Mouse (Mus musculus) forebrain, embryonic 11.5 days (tissue): Measurements from ENCODE around the gene Lrp10. TPM values are rescaled to one million over a fixed set of nuclear protein-coding genes. Genes with fewer than 3 reads are reported as not detected.

ENCODE experiments used
- ATAC-seq: fragments of 200-750 bp; cut with Nextera tagmentation; replicated peaks from 2 replicates; pipeline ENCODE4 v1.8.0; 2017; ENCODE audit warnings: moderate TSS enrichment; ENCODE audit not compliant: low FRiP score
- DNase-seq: peaks from one replicate; pipeline ENCODE4 v3.0.0-alpha.2; 2017; ENCODE audit warnings: low spot score
- H3K27ac ChIP-seq: fragments of 300-500 bp; sonication (generic); 2 replicates; pipeline ENCODE4 v1.5.1; 2014; ENCODE audit warnings: low read depth, low read length
- H3K27me3 ChIP-seq: fragments of 300-500 bp; sonication (generic); 2 replicates; pipeline ENCODE4 v1.6.1; 2014; ENCODE audit warnings: mild to moderate bottlenecking, low read length, mixed read lengths; ENCODE audit not compliant: control insufficient read depth, insufficient read depth
- H3K36me3 ChIP-seq: fragments of 300-500 bp; sonication (generic); 2 replicates; pipeline ENCODE4 v1.6.1; 2014; ENCODE audit warnings: mild to moderate bottlenecking, low read length, moderate library complexity, mixed read lengths; ENCODE audit not compliant: control insufficient read depth, insufficient read depth
- H3K4me1 ChIP-seq: fragments of 300-500 bp; sonication (generic); replicated peaks from 2 replicates; pipeline ENCODE4 v1.6.1; 2014; ENCODE audit warnings: low read length, mixed read lengths; ENCODE audit not compliant: control insufficient read depth, insufficient read depth
- H3K4me2 ChIP-seq: fragments of 300-500 bp; sonication (generic); 2 replicates; pipeline ENCODE4 v1.6.1; 2014; ENCODE audit warnings: low read depth, mild to moderate bottlenecking, low read length, moderate library complexity, mixed read lengths; ENCODE audit not compliant: severe bottlenecking
- H3K4me3 ChIP-seq: fragments of 300-500 bp; sonication (generic); 2 replicates; pipeline ENCODE4 v1.5.1; 2014; ENCODE audit warnings: low read depth, low read length
- H3K9ac ChIP-seq: fragments of 300-500 bp; sonication (generic); 2 replicates; pipeline ENCODE4 v1.6.1; 2014; ENCODE audit warnings: low read length
- H3K9me3 ChIP-seq: fragments of 300-500 bp; sonication (generic); 2 replicates; pipeline ENCODE4 v1.6.1; 2016; ENCODE audit warnings: low read length, mixed read lengths; ENCODE audit not compliant: control insufficient read depth
- WGBS: fragments of 180-500 bp; shearing (Covaris S2); extraction: QIAGEN DNeasy Blood & Tissue Kit; methylation state at CpG from one replicate; pipeline ENCODE4 v1.1.7; 2014; 5-methylcytosine and 5-hydroxymethylcytosine counted together
- polyA plus RNA-seq: library from polyadenylated mRNA; unstranded; fragments of >200 nt; fragmentation: Nextera tagmentation; extraction: Ambion mirVana; gene quantifications from 2 replicates; pipeline ENCODE4 v1.2.1, GENCODE M21; 2014

Gene Lrp10
- polyA plus RNA-seq, 1 experiment from 2014 or later, result 28.8 TPM

- H3K4me3 ChIP-seq, result no peak overlapping the region
- no peak overlapping the region for H3K9ac ChIP-seq
- no peak overlapping the region for H3K27ac ChIP-seq
- ATAC-seq (no peak), DNase-seq (no peak)
- no peaks in the 10 kb centered on the region for H3K4me1 ChIP-seq
- no peaks in the 10 kb centered on the region for H3K9me3 ChIP-seq
- WGBS, result 88% methylated on average over 14 of the region's 14 CpGs
- H3K36me3 ChIP-seq, result no peaks in the 10 kb centered on the region
- no peak overlapping the region for H3K4me2 ChIP-seq
- H3K27me3 ChIP-seq, result no peaks in the 10 kb centered on the region
Measured at GRCm38 (mm10) chr14:54457907-54458569, 5.9 kb upstream of the Lrp10 start.

GRCm38 (mm10) chr14:54462146-54462545 lies 1.8 kb upstream of the Lrp10 start:
- Histone ChIP-seq H3K36me3 (no peaks in the 10 kb centered on the region), H3K27ac (no peak overlapping the region), H3K27me3 (no peaks in the 10 kb centered on the region), H3K4me2 (no peak overlapping the region), H3K4me1 (peaks cover 4% of the 10 kb centered on the region; the same call in 1 of the 2 replicates), H3K9me3 (no peaks in the 10 kb centered on the region), H3K4me3 (no peak overlapping the region), H3K9ac (no peak overlapping the region)
- DNase-seq (no peak), ATAC-seq (no peak)
- WGBS, result 83% methylated on average over 4 of the region's 4 CpGs

- WGBS, result 17% methylated on average over 12 of the region's 12 CpGs
- Histone ChIP-seq H3K4me2 (peak overlapping the region; percentile 91), H3K4me1 (peaks cover 4% of the 10 kb centered on the region; the same call in 1 of the 2 replicates), H3K9me3 (no peaks in the 10 kb centered on the region), H3K27ac (no peak overlapping the region), H3K4me3 (peak overlapping the region; percentile 75), H3K9ac (peak overlapping the region; percentile 73), H3K36me3 (no peaks in the 10 kb centered on the region), H3K27me3 (no peaks in the 10 kb centered on the region)
- DNase-seq (no peak), ATAC-seq (peak; percentile 36)
Measured at GRCm38 (mm10) chr14:54463108-54463958, 604 bp upstream of the Lrp10 start.

- WGBS, result under 1% methylated on average over 55 of the region's 57 CpGs
- H3K4me3 ChIP-seq, result peak overlapping the region; percentile 75
- no peaks in the 10 kb centered on the region for H3K27me3 ChIP-seq
- peak; percentile 80 for ATAC-seq
- H3K9ac ChIP-seq, result peak overlapping the region; percentile 73
- H3K4me2 ChIP-seq, result peak overlapping the region; percentile 91
- peaks cover 4% of the 10 kb centered on the region; the same call in 1 of the 2 replicates for H3K4me1 ChIP-seq
- H3K9me3 ChIP-seq, result no peaks in the 10 kb centered on the region
- H3K27ac ChIP-seq, result peak overlapping the region; percentile 37; the same call in 1 of the 2 replicates
- H3K36me3 ChIP-seq, result no peaks in the 10 kb centered on the region
- DNase-seq, result peak; percentile 83
Measured at GRCm38 (mm10) chr14:54464293-54465005, 512 bp downstream of the Lrp10 start.

- Histone ChIP-seq H3K27ac (no peak overlapping the region), H3K27me3 (no peaks in the 10 kb centered on the region), H3K4me1 (peaks cover 2% of the 10 kb centered on the region; the same call in 1 of the 2 replicates), H3K4me3 (no peak overlapping the region), H3K9ac (no peak overlapping the region), H3K36me3 (no peaks in the 10 kb centered on the region), H3K4me2 (no peak overlapping the region), H3K9me3 (no peaks in the 10 kb centered on the region)
- 90% methylated on average over 2 of the region's 2 CpGs for WGBS
- ATAC-seq (no peak), DNase-seq (no peak)
Measured at GRCm38 (mm10) chr14:54471467-54471866, 7.5 kb downstream of the Lrp10 start.

- WGBS, result 87% methylated on average over 5 of the region's 5 CpGs
- Histone ChIP-seq H3K9ac (no peak overlapping the region), H3K9me3 (no peaks in the 10 kb centered on the region), H3K4me3 (no peak overlapping the region), H3K27me3 (peaks cover 4% of the 10 kb centered on the region; the same call in 1 of the 2 replicates), H3K4me1 (peaks cover 7% of the 10 kb centered on the region; the same call in 1 of the 2 replicates), H3K27ac (no peak overlapping the region), H3K36me3 (no peaks in the 10 kb centered on the region), H3K4me2 (no peak overlapping the region)
- ATAC-seq (no peak), DNase-seq (no peak)
Measured at GRCm38 (mm10) chr14:54472671-54473070, 8.7 kb downstream of the Lrp10 start.

- H3K9me3 ChIP-seq, result no peaks in the 10 kb centered on the region
- 80% methylated on average over 5 of the region's 5 CpGs for WGBS
- no peaks in the 10 kb centered on the region for H3K36me3 ChIP-seq
- DNase-seq (no peak), ATAC-seq (no peak)
- H3K4me2 ChIP-seq, result no peak overlapping the region
- no peak overlapping the region for H3K27ac ChIP-seq
- no peak overlapping the region for H3K4me3 ChIP-seq
- H3K4me1 ChIP-seq, result peaks cover 13% of the 10 kb centered on the region; the same call in 1 of the 2 replicates
- peaks cover 13% of the 10 kb centered on the region for H3K27me3 ChIP-seq
- no peak overlapping the region for H3K9ac ChIP-seq
Measured at GRCm38 (mm10) chr14:54474744-54475143, 10.8 kb downstream of the Lrp10 start.
